Mouse (Mus musculus) CH12.LX (cell line): ENCODE data around the gene Ist1. TPM values are rescaled to one million over a fixed set of nuclear protein-coding genes. Genes with fewer than 3 reads are reported as not detected.

ENCODE experiments used
- DNase-seq: peaks from one replicate; pipeline ENCODE4 v3.0.0-alpha.2; 2013; ENCODE audit errors: extremely low read depth
- H3K27ac ChIP-seq: 2 replicates; pipeline ENCODE4 v1.5.1; 2012; ENCODE audit warnings: low read depth, mild to moderate bottlenecking, control low read depth, moderate library complexity; ENCODE audit not compliant: insufficient read depth
- H3K27me3 ChIP-seq: replicated peaks from 2 replicates; pipeline ENCODE3; 2012; ENCODE audit warnings: inconsistent platforms
- H3K36me3 ChIP-seq, 2 experiments: replicated peaks in 1 of 2; 2 replicates each; pipeline versions ENCODE3 to v1.6.1; 2012; ENCODE audit warnings: inconsistent platforms in 1 of 2, low read length in 1 of 2, mild to moderate bottlenecking in 1 of 2, mixed read lengths in 1 of 2, moderate library complexity in 1 of 2; ENCODE audit not compliant: control insufficient read depth in 1 of 2, insufficient read depth in 1 of 2
- H3K4me1 ChIP-seq, 2 experiments: 2 replicates each; pipeline ENCODE4 v1.6.1; 2012; ENCODE audit warnings: inconsistent platforms in 1 of 2, moderate library complexity in 1 of 2; ENCODE audit not compliant: insufficient read depth in 2 of 2, control insufficient read depth in 1 of 2
- H3K4me2 ChIP-seq: 2 replicates; pipeline ENCODE4 v1.6.1; 2012; ENCODE audit warnings: low read depth, mild to moderate bottlenecking, control low read depth; ENCODE audit not compliant: poor library complexity, insufficient read depth, severe bottlenecking
- H3K4me3 ChIP-seq, 3 experiments: fragments of 150-350 bp in 1 of 3; sonication (generic) in 1 of 3; replicated peaks in 1 of 3; 2 replicates each; pipeline versions ENCODE3 to v1.5.1; 2011 to 2012; ENCODE audit warnings: low read depth in 2 of 3, low read length in 2 of 3, mild to moderate bottlenecking in 2 of 3, moderate library complexity in 2 of 3, control low read depth in 1 of 3, improper control_type of control experiment in 1 of 3, inconsistent platforms in 1 of 3, mixed read lengths in 1 of 3; ENCODE audit not compliant: poor library complexity in 1 of 3
- H3K79me2 ChIP-seq: replicated peaks from 2 replicates; pipeline ENCODE4 v1.6.1; 2012; ENCODE audit warnings: mild to moderate bottlenecking, moderate library complexity; ENCODE audit not compliant: control insufficient read depth, poor library complexity, insufficient read depth, severe bottlenecking; ENCODE audit errors: extremely low read depth
- H3K9ac ChIP-seq: 2 replicates; pipeline ENCODE4 v1.6.1; 2012; ENCODE audit warnings: low read depth, mild to moderate bottlenecking, control low read depth, moderate library complexity; ENCODE audit not compliant: insufficient read depth
- H3K9me3 ChIP-seq: replicated peaks from 2 replicates; pipeline ENCODE3; 2012; ENCODE audit warnings: low read length, inconsistent platforms, mixed read lengths
- BHLHE40 ChIP-seq: IDR thresholded peaks from 2 replicates; pipeline ENCODE4 v1.6.1; 2011; ENCODE audit warnings: mild to moderate bottlenecking, low read depth, low read length, improper control_type of control experiment
- CHD2 ChIP-seq: IDR thresholded peaks from 2 replicates; pipeline ENCODE4 v1.6.1; 2011; ENCODE audit warnings: low read length, improper control_type of control experiment
- ELF1 ChIP-seq: IDR thresholded peaks from 2 replicates; pipeline ENCODE4 v1.6.1; 2014; ENCODE audit warnings: low read depth, mild to moderate bottlenecking, inconsistent platforms, low read length, improper control_type of control experiment
- ETS1 ChIP-seq: conservative IDR thresholded peaks from 2 replicates; pipeline ENCODE4 v1.6.1; 2012; ENCODE audit warnings: low read depth, mild to moderate bottlenecking, inconsistent platforms, low read length, improper control_type of control experiment, moderate library complexity
- IRF4 ChIP-seq: IDR thresholded peaks from 2 replicates; pipeline ENCODE4 v1.6.1; 2014; ENCODE audit warnings: low read depth, mild to moderate bottlenecking, inconsistent platforms, low read length, improper control_type of control experiment
- MAX ChIP-seq: IDR thresholded peaks from 2 replicates; pipeline ENCODE4 v1.6.1; 2011; ENCODE audit warnings: low read length, improper control_type of control experiment
- MEF2A ChIP-seq: IDR thresholded peaks from 2 replicates; pipeline ENCODE4 v1.6.1; 2014; ENCODE audit warnings: low read depth, mild to moderate bottlenecking, inconsistent platforms, low read length, improper control_type of control experiment, borderline replicate concordance
- NRF1 ChIP-seq: IDR thresholded peaks from 2 replicates; pipeline ENCODE4 v1.6.1; 2014; ENCODE audit warnings: low read depth, mild to moderate bottlenecking, inconsistent platforms, low read length, improper control_type of control experiment, moderate library complexity
- ZC3H11A ChIP-seq: IDR thresholded peaks from 2 replicates; pipeline ENCODE4 v1.6.1; 2012; ENCODE audit warnings: low read depth, mild to moderate bottlenecking, inconsistent platforms, low read length, improper control_type of control experiment
- dilution Hi-C: fragments of 300-500 bp; cut with MboI; formaldehyde crosslinking; loops from 2 replicates; pipeline ENCODE4 v1.14.3; 2020; ENCODE audit warnings: low sequenced_read_pairs; ENCODE audit not compliant: extremely low pct_unique_long_range_greater_than_20kb, extremely low pct_ligation_motif_present
- in situ Hi-C: fragments of 300-500 bp; cut with MboI; formaldehyde crosslinking; loops from 3 replicates; pipeline ENCODE4 v1.14.3; 2019; ENCODE audit warnings: low sequenced_read_pairs, low pct_ligation_motif_present, low pct_unique_long_range_greater_than_20kb, mixed read lengths
- polyA plus RNA-seq: library from polyadenylated mRNA; unstranded; fragments of >175 nt; gene quantifications from 2 replicates; pipeline ENCODE4 v1.2.1, GENCODE M21; 2012; ENCODE audit warnings: low read depth; ENCODE audit not compliant: insufficient read length
- total RNA-seq, 2 experiments: library from RNA; depleted of rRNA; stranded (reverse); fragments of 300-350 nt in 1 of 2; fragments of >200 nt in 1 of 2; gene quantifications; 2 replicates each; pipeline ENCODE4 v1.2.3; 2012 to 2014

Ist1 gene
- total and polyA plus RNA-seq, 3 experiments, result 38.2 to 57.2 (median 53.1) TPM

- no peak overlapping the region for H3K4me2 ChIP-seq
- no peaks in the 10 kb centered on the region for H3K9me3 ChIP-seq
- TF ChIP-seq MEF2A, result no peak
- TF ChIP-seq NRF1, result no peak
- TF ChIP-seq MAX, result no peak
- no peak for DNase-seq
- H3K27me3 ChIP-seq, result no peaks in the 10 kb centered on the region
- in situ Hi-C loops (no loop called here), dilution Hi-C loops (no loop called here)
- peaks cover 77 to 91% of the 10 kb centered on the region in 2 experiments for H3K36me3 ChIP-seq
- no peak overlapping the region for H3K27ac ChIP-seq
- no peaks in the 10 kb centered on the region for H3K79me2 ChIP-seq
- no peak overlapping the region for H3K9ac ChIP-seq
- no peaks in the 10 kb centered on the region for H3K4me1 ChIP-seq
- no peak overlapping the region for H3K4me3 ChIP-seq
Measured at GRCm38 (mm10) chr8:109672656-109673055, 20.4 kb downstream of the Ist1 start.

- Histone ChIP-seq H3K79me2 (no peaks in the 10 kb centered on the region), H3K4me1 (no peaks in the 10 kb centered on the region), H3K4me3 (no peak overlapping the region), H3K9ac (no peak overlapping the region), H3K27me3 (no peaks in the 10 kb centered on the region), H3K36me3 (peaks cover 49 to 77% of the 10 kb centered on the region in 2 experiments), H3K27ac (no peak overlapping the region), H3K4me2 (no peak overlapping the region), H3K9me3 (no peaks in the 10 kb centered on the region)
- dilution Hi-C loops, result no loop called here
- DNase-seq, result no peak
- in situ Hi-C loops, result no loop called here
- TF ChIP-seq ELF1 (no peak), CHD2 (no peak), ZC3H11A (no peak), BHLHE40 (no peak)
- TF ChIP-seq, all 38 proteins: peak for 0
Measured at GRCm38 (mm10) chr8:109666616-109667015, 26.4 kb downstream of the Ist1 start.

DNA sequence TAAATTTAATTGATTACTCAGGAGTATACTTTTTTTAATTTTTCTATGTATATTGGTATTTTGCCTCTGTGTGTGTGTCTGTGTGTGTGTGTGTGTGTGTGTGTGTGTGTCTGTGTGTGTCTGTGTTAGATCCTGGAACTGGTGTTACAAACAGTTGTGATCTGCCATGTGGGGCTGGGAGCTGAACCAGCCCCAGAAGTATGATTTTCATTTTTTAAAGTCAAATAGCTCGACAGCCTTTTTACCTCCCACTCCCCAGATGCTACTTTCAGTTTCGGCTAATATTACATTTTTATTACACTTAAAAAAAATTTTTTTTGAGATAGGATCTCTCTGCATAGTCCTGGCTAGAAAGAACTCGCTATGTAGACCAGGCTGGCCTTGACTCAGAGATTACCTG, 30.7 kb downstream of the Ist1 start:
- TF ChIP-seq ELF1, result no peak
- TF ChIP-seq ETS1, result no peak
- no peak for TF ChIP-seq IRF4
- TF ChIP-seq, all 38 proteins: peak for 0
- Histone ChIP-seq H3K4me2 (no peak overlapping the region), H3K9ac (no peak overlapping the region), H3K4me1 (no peaks in the 10 kb centered on the region), H3K9me3 (no peaks in the 10 kb centered on the region), H3K27ac (no peak overlapping the region), H3K4me3 (no peak overlapping the region), H3K36me3 (peaks cover 21 to 74% of the 10 kb centered on the region in 2 experiments), H3K27me3 (no peaks in the 10 kb centered on the region), H3K79me2 (no peaks in the 10 kb centered on the region)
- dilution Hi-C loops, result no loop called here
- no peak for DNase-seq
- in situ Hi-C loops, result no loop called here
